Mouse (Mus musculus): Measurements from ENCODE around the gene Hspg2.

GRCm38 (mm10) chr4:137609281-137609680 is 140.7 kb downstream of the Hspg2 start:
- no peak for TF ChIP-seq CTCF (IDR thresholded peaks at IDR 0.05; ENCODE audit: borderline replicate concordance, extremely low read depth, insufficient read depth, insufficient read length)
- TF ChIP-seq POLR2A (IDR thresholded peaks at IDR 0.05; ENCODE audit: borderline replicate concordance, extremely low read depth, insufficient read depth, insufficient read length, poor library complexity, severe bottlenecking), result no peak
